Mouse (Mus musculus) heart, adult 2 months (tissue): ENCODE results near the gene AI854703. TPM values are rescaled to one million over a fixed set of nuclear protein-coding genes. Genes with fewer than 3 reads are reported as not detected.

Experiments used
- DNase-seq, 2 experiments: peaks; one replicate each; pipeline ENCODE4 v3.0.0; 2021
- H3K27ac ChIP-seq: fragments of 200-600 bp; 2 replicates; pipeline ENCODE4 v1.8.1; 2022
- H3K27me3 ChIP-seq: fragments of 200-500 bp; 2 replicates; pipeline ENCODE4 v1.6.1; 2012; ENCODE audit warnings: mild to moderate bottlenecking, low read length, inconsistent platforms, mixed read lengths; ENCODE audit not compliant: control insufficient read depth, insufficient read depth
- H3K36me3 ChIP-seq: fragments of 200-500 bp; 2 replicates; pipeline ENCODE4 v1.6.1; 2012; ENCODE audit warnings: low read length, inconsistent platforms; ENCODE audit not compliant: control insufficient read depth, insufficient read depth
- H3K4me1 ChIP-seq: fragments of 200-500 bp; 2 replicates; pipeline ENCODE4 v1.6.1; 2011; ENCODE audit warnings: low read length; ENCODE audit not compliant: control insufficient read depth, insufficient read depth
- H3K4me3 ChIP-seq: fragments of 200-600 bp; 2 replicates; pipeline ENCODE4 v1.8.1; 2022
- H3K79me2 ChIP-seq: fragments of 200-500 bp; replicated peaks from 2 replicates; pipeline ENCODE4 v1.6.1; 2012; ENCODE audit warnings: mild to moderate bottlenecking, inconsistent platforms, low read length, moderate library complexity, mixed read lengths; ENCODE audit not compliant: control insufficient read depth, insufficient read depth
- H3K9ac ChIP-seq: fragments of 200-500 bp; 2 replicates; pipeline ENCODE4 v1.6.1; 2012; ENCODE audit warnings: low read depth, mild to moderate bottlenecking, control low read depth, inconsistent platforms, low read length, mixed read lengths
- CTCF ChIP-seq: fragments of 200-600 bp; IDR thresholded peaks from 2 replicates; pipeline ENCODE4 v1.8.1; 2022; ENCODE audit warnings: antibody characterized with exemption, mild to moderate bottlenecking, moderate library complexity
- EP300 ChIP-seq: fragments of 200-500 bp; IDR thresholded peaks from 2 replicates; pipeline ENCODE4 v1.6.1; 2011; ENCODE audit warnings: low read depth, low read length, control low read depth; ENCODE audit not compliant: insufficient read depth
- POLR2A ChIP-seq: fragments of 200-500 bp; IDR thresholded peaks from 2 replicates; pipeline ENCODE4 v1.6.1; 2011; ENCODE audit warnings: mild to moderate bottlenecking, low read depth, low read length, control low read depth; ENCODE audit not compliant: insufficient read depth
- WGBS: fragments of 180-500 bp; shearing (Covaris S2); methylation state at CpG from one replicate; pipeline ENCODE4 v1.1.7; 2018; 5-methylcytosine and 5-hydroxymethylcytosine counted together
- intact Hi-C: fragments of 180-260 bp; cut with DNase I; formaldehyde crosslinking; loops from one replicate; pipeline ENCODE4 v1.15.1; 2025
- polyA plus RNA-seq: library from polyadenylated mRNA; depleted of rRNA; stranded (reverse); fragments of >200 nt; gene quantifications from 2 replicates; pipeline ENCODE4 v1.2.3, GENCODE M21; 2012
- total RNA-seq, 2 experiments: library from RNA; stranded (reverse); gene quantifications; 2 replicates each; pipeline ENCODE4 v1.2.3; 2021

Gene AI854703
- total and polyA plus RNA-seq, 3 experiments: 0.16 to 0.68 (median 0.29) TPM

DNA sequence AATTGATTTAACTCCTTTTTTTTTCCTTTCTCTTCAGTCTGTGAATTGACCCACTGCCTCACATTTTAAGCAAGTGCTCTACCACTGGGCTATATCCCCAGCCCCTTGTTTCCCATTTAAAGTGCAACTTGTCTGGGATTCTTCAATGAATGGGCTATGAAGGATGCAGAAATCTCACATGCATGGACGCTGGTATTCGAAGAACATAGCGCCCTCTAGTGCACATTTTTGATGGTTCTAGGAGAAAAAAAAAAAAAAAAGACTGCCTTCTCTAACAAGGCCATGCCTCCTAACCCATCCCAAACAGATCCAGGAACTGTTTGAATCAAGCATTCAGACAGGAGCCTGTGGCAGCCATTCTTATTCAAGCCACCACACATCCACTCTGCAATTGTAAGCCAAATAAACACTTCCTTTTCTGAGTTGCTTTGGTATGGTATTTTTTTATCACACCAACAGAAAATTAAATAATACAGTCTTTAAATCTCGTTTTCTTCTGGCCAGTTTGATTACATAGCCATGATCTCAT is 16.3 kb downstream of the AI854703 start:
- WGBS: 23% methylated on average over 4 of the region's 4 CpGs

DNA sequence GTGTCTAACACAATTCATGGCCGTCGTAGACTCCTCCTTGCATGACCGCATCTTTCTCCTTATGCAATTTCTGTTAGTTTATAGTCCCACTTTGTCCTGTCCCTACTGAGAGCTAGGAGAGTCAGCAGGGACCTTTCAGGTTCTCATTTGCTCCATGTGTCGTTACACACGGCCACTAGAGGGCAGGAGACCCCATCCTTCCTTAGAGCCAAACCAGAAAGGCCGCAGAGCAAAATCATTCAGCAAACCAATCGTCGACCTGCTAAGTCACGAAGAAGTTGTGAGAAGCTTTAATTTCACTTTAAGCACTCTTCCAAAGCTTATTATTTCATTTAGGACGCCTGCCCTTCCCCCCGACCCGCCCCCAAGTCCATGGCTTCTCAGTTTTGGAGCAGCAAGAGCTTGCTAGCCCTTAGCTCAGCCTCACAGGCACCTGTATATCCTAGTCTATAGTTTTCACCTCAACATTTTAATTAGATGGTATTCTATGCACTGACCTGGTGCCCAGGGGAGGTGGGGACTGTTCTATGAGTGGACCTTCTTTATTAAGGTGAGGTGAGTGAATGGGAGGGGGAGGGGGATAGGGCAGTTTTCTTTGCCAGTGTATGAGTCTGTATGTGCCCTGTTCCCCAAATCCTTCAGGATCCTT is 19.2 kb downstream of the AI854703 start:
- Histone ChIP-seq H3K27ac (peak overlapping the region; percentile 60), H3K36me3 (no peaks in the 10 kb centered on the region), H3K4me1 (peaks cover 1% of the 10 kb centered on the region; the same call in 1 of the 2 replicates), H3K9ac (no peak overlapping the region), H3K79me2 (no peaks in the 10 kb centered on the region), H3K27me3 (no peaks in the 10 kb centered on the region), H3K4me3 (no peak overlapping the region)
- TF ChIP-seq CTCF (peak; percentile 98), EP300 (0 out of 2 replicates have a peak, but pooled peaks have one; percentile 49), POLR2A (no peak)
- intact Hi-C loops: loop anchor here (1.0 to 5.0 kb wide), 4 partner anchors 33 to 127 kb away; partner anchors contain the start of genes Gimap5 and Gimap6
- WGBS: 8% methylated on average over 12 of the region's 12 CpGs
- DNase-seq: peak; percentile 76

More for the DNA sequence above, 16.3 kb downstream of the AI854703 start:
- DNase-seq: no peak
- Histone ChIP-seq H3K27ac (no peak overlapping the region), H3K9ac (no peak overlapping the region), H3K4me3 (no peak overlapping the region), H3K79me2 (no peaks in the 10 kb centered on the region), H3K27me3 (no peaks in the 10 kb centered on the region), H3K36me3 (no peaks in the 10 kb centered on the region), H3K4me1 (peaks cover 1% of the 10 kb centered on the region; the same call in 1 of the 2 replicates)
- intact Hi-C loops: loop anchor here (1.0 to 5.0 kb wide), 3 partner anchors 61 to 466 kb away; no protein-coding TSS in a partner anchor
- TF ChIP-seq CTCF: peak; percentile 76
- no peak for TF ChIP-seq EP300
- TF ChIP-seq POLR2A: no peak

DNA sequence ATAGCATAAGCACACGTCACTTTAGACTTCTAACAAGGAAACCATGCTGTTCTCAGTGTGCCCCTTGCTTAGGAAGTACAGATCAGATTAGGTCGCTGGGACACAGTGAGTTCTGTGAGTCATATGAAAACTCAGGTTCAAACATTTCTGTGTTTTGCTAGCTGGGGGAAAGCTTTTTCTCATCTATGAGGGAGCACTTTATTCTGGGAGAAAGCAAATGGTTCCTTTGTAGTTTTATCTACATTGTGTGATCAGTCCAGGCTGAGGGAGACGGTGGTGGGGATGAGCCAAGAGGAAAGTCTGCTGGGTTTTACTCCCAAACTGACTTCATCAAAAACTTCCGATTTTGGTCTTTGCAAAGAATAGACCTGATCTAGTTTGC is 19.7 kb downstream of the AI854703 start:
- WGBS: 56% methylated on average over 4 of the region's 4 CpGs
- no peak overlapping the region for H3K4me3 ChIP-seq
- no peaks in the 10 kb centered on the region for H3K27me3 ChIP-seq
- H3K79me2 ChIP-seq: no peaks in the 10 kb centered on the region
- intact Hi-C loops: loop anchor here (2.0 to 5.0 kb wide), 3 partner anchors 33 to 101 kb away; partner anchors contain the start of genes Gimap5 and Gimap6
- peaks cover 1% of the 10 kb centered on the region; the same call in 1 of the 2 replicates for H3K4me1 ChIP-seq
- no peak for DNase-seq
- no peaks in the 10 kb centered on the region for H3K36me3 ChIP-seq
- peak overlapping the region; percentile 60 for H3K27ac ChIP-seq
- TF ChIP-seq EP300: no peak
- no peak for TF ChIP-seq CTCF
- TF ChIP-seq POLR2A: no peak
- H3K9ac ChIP-seq: no peak overlapping the region

DNA sequence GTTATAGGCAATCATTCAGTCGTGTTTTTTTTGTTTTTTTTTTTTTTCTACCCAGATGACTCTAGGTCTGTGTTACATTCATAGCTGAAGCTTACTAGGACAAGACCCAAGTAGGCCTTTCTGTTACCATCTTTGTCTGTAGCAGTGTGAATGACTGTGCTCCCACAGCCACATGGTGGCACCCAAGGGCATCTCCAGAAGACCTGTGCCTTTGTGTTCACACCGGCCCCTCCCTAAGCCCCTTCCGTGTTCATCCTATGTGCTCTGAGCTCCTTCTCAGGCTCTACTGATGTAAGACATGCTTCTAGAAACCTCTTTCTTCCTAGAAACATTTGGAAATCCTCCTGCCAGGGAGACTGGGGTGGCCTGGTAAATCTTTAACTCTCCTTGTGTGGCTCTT is 20.4 kb downstream of the AI854703 start, which contains the start of gene Gimap8:
Gene Gimap8, plus strand, starts transcription at position 240 of the 400 bp plus-strand sequence.
- intact Hi-C loops: loop anchor here (2.0 to 5.0 kb wide), 3 partner anchors 32 to 100 kb away; partner anchors contain the start of genes Gimap5 and Gimap6
- peak within 1 kb of the TSS; percentile 83 for H3K27ac ChIP-seq

DNA sequence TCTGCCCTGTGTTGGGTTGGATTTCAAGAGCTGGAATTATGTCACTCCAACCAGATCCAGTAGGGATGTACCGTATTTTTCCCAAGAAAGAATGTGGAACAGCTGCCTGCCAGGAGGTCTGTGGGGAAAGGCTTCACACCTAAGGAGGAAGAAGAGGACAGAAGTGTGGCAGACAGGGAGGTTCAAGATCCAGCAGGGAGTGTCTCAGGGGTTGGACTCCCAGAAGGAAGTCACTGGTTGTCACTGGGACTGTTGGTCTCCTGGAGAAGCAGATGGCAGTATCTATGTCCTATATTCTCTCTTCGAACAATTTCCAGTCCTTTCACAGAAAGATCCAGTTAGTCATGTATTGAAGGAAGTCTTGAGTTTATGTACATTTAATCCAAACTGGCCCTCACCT is 21.0 kb downstream of the AI854703 start:
- Histone ChIP-seq H3K9ac (peak overlapping the region; percentile 34), H3K4me3 (peak overlapping the region; percentile 45; the same call in 1 of the 2 replicates), H3K27ac (peak overlapping the region; percentile 83), H3K36me3 (no peaks in the 10 kb centered on the region), H3K79me2 (no peaks in the 10 kb centered on the region), H3K4me1 (peaks cover 1% of the 10 kb centered on the region; the same call in 1 of the 2 replicates), H3K27me3 (no peaks in the 10 kb centered on the region)
- DNase-seq: no peak
- intact Hi-C loops: loop anchor here (2.0 to 5.0 kb wide), 3 partner anchors 31 to 99 kb away; partner anchors contain the start of genes Gimap5 and Gimap6
- 52% methylated on average over 2 of the region's 2 CpGs for WGBS
- TF ChIP-seq EP300 (no peak), POLR2A (no peak), CTCF (no peak)

More for the DNA sequence above, 20.4 kb downstream of the AI854703 start, which contains the start of gene Gimap8:
- Histone ChIP-seq H3K9ac (peak within 1 kb of the TSS; percentile 34), H3K4me3 (peak within 1 kb of the TSS; percentile 45; the same call in 1 of the 2 replicates), H3K4me1 (peaks cover 1% of the 10 kb centered on the region; the same call in 1 of the 2 replicates), H3K79me2 (no peaks in the 10 kb centered on the region), H3K27me3 (no peaks in the 10 kb centered on the region), H3K36me3 (no peaks in the 10 kb centered on the region)
- DNase-seq: peak; percentile 69 to 83
- 19% methylated on average over 3 of the region's 3 CpGs for WGBS
- TF ChIP-seq EP300: no peak
- TF ChIP-seq POLR2A: peak; percentile 39; the same call in 1 of the 2 replicates
- peak; percentile 81 for TF ChIP-seq CTCF

DNA sequence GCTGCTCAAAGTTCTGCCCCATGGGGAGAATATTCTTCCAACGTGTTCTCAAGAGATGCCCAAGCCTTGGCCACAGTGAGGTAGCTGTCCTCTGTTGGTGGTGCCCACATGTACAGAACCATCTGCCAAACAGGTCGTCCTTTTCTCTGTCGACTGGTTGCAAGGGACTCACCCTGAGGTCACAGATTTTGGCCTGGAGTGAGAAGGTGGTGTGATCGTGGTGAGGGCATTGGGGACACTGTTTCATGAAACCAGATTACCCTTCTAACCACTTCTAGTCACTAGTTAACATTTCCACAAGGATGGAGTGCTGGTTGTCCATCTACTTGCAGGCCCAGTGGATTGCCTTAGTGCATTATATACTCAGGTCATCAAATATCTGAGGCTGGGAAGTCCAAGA is 22.2 kb downstream of the AI854703 start:
- 86% methylated on average over 4 of the region's 4 CpGs for WGBS
- no peak for TF ChIP-seq CTCF
- no peak for TF ChIP-seq POLR2A
- Histone ChIP-seq H3K27me3 (no peaks in the 10 kb centered on the region), H3K4me1 (peaks cover 1% of the 10 kb centered on the region; the same call in 1 of the 2 replicates), H3K9ac (no peak overlapping the region), H3K36me3 (no peaks in the 10 kb centered on the region), H3K4me3 (no peak overlapping the region), H3K79me2 (no peaks in the 10 kb centered on the region), H3K27ac (no peak overlapping the region)
- intact Hi-C loops: loop anchor here (5.0 kb wide), 1 partner anchor 59 kb away; the partner anchor contains the start of gene Gimap6
- DNase-seq: no peak
